Mouse (Mus musculus): Measurements from ENCODE around the gene Sec63.

DNA sequence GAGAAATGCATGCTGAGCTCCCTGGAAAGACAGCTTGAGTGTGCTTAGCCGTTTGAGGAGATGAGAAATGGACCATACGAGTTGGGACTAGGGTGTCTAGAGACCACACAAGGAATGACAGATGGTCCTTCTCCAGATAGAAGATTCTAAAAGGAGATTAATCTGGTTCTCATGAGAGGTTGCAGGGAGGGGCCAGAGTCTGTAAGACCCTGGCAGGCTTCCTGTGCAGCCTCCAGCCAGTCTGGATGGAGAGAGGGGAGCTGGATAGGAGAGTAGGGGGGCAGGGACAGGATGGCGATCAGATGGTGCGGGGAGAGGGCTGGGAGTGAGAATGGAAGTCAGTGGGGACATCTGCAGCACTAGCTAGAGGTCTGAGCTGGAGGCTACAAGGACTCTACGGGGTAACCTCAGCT, 118.0 kb downstream of the Sec63 start:
- TF ChIP-seq CTCF (IDR thresholded peaks at IDR 0.05; ENCODE audit: control insufficient read depth, insufficient read depth, insufficient read length) (no peak), MAX (IDR thresholded peaks at IDR 0.05) (no peak), CEBPB (IDR thresholded peaks at IDR 0.05; ENCODE audit: low read depth) (no peak), MYOG (IDR thresholded peaks at IDR 0.05; ENCODE audit: control insufficient read depth, extremely low read depth, insufficient read length) (no peak), USF1 (IDR thresholded peaks at IDR 0.05; ENCODE audit: low read depth) (no peak)
